Mouse (Mus musculus): ENCODE data around the gene Chrna9.

DNA sequence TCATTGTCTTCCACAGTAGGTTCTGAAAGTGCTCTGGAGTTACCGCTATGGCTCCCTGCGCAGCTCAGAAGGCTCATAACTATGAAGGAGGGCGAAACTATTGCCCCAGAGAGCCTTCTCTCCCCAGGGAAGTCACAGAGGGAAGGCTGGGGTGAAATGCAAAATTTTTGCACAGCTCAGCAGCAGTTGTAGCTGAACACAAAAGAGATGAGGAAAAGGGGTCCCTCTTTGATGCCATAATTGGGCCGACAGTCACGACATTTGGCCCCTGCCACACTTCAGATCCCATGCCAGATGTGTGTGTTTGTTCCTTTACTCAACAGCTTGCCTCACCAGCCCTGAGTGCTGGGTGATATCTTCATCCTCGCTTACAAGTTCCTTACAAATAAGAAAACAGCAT, 8.1 kb upstream of the Chrna9 start:
- TF ChIP-seq CTCF (IDR thresholded peaks at IDR 0.05; ENCODE audit: low read depth) = no peak
- no peak for TF ChIP-seq EP300 (IDR thresholded peaks at IDR 0.05; ENCODE audit: low read depth)
